Mouse (Mus musculus): Measurements from ENCODE around the gene 2410004B18Rik.

DNA sequence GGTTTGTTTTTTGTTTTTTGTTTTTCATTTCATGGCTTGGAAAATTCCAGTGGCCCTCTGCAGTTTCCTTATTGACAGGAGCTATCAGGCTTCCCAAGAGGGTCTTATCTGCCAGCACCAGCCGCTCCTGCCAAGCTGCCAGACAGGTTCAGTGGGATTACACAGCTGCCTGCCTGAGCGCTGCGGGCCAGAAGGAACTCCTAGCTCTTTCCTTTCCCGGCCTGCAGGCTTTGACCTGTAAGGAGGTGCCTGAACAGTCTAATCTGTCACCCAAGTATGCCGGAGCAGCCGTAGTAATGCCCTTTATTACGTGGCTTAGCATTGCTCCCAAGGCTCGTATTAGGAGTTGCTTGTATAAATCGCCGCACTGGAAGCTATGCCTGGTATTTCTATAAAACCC is 26.7 kb downstream of the 2410004B18Rik start:
- TF ChIP-seq CTCF (IDR thresholded peaks at IDR 0.05; ENCODE audit: extremely low read depth, insufficient read depth, low read length): no peak
- no peak for TF ChIP-seq POLR2A (IDR thresholded peaks at IDR 0.05; ENCODE audit: extremely low read depth, insufficient read depth, low read length)

Data from cortical plate, adult 2 months (tissue).